Mouse (Mus musculus): ENCODE measurements around the gene Gm8094. TPM values are rescaled to one million over a fixed set of nuclear protein-coding genes. Genes with fewer than 3 reads are reported as not detected.
"Not testable (repeated sequence)": the region's sequence is repeated elsewhere in the genome, so short reads cannot be mapped to it uniquely, and the experiment has no call there.

Gm8094 gene
- under 1 TPM in 1 of 2 experiments, not detected in 1; 0.23 TPM for total RNA-seq (2021)
- long read RNA-seq, experiment 1 = 0 reads
- long read RNA-seq, experiment 2, partial matches to known transcripts = 0 of 1 reads
- long read RNA-seq, experiment 2, other reads (novel, unspliced or antisense) = 1 of 1 reads

GRCm38 (mm10) chr14:43076543-43076942, at the start of gene Gm8094:
TSS of gene Gm8094 (minus strand) at chr14:43076643.
- DNase-seq (ENCODE audit: low spot score in 2 of 2) = not testable (repeated sequence)

- not testable (repeated sequence) for DNase-seq (ENCODE audit: low spot score in 2 of 2)
Observed at GRCm38 (mm10) chr14:43119673-43120072, 43.2 kb upstream of the Gm8094 start.

GRCm38 (mm10) chr14:43100301-43100700, 23.9 kb upstream of the Gm8094 start, which contains the start of gene Gm8104:
TSS of gene Gm8104 (plus strand) at chr14:43100601.
- not testable (repeated sequence) for DNase-seq (ENCODE audit: low spot score in 2 of 2)

GRCm38 (mm10) chr14:43089103-43089919, 12.9 kb upstream of the Gm8094 start:
- not testable (repeated sequence) for DNase-seq (ENCODE audit: low spot score in 2 of 2)

- DNase-seq (ENCODE audit: low spot score in 2 of 2) = peak in 1 of 2 experiments; percentile 14
Observed at GRCm38 (mm10) chr14:43084936-43085730, 8.7 kb upstream of the Gm8094 start.

- not testable (repeated sequence) for DNase-seq (ENCODE audit: low spot score in 2 of 2)
Observed at GRCm38 (mm10) chr14:43060179-43060578, 16.3 kb downstream of the Gm8094 start.

- not testable (repeated sequence) for DNase-seq (ENCODE audit: low spot score in 2 of 2)
Observed at GRCm38 (mm10) chr14:43058063-43058462, 18.4 kb downstream of the Gm8094 start.

Other genes with a start within 250 kb of the Gm8094 start
- not detected for gene Gm21977, start 223.2 kb downstream of the Gm8094 start, total RNA-seq (2021)
- not detected for gene Gm8082, start 83.0 kb downstream of the Gm8094 start, total RNA-seq (2021)
- gene Gm10376, start 61.0 kb downstream of the Gm8094 start, total RNA-seq (2021) = not detected
- under 1 TPM; 0.61 to 0.91 TPM for gene Gm8104, start 24.0 kb upstream of the Gm8094 start, total RNA-seq (2021)
- gene Gm7233, start 103.2 kb upstream of the Gm8094 start, total RNA-seq (2021) = 1 to 10 TPM in 1 of 2 experiments, under 1 TPM in 1; 0.93 to 1.3 TPM
- gene Gm8122, start 158.7 kb upstream of the Gm8094 start, total RNA-seq (2021) = not detected
- gene Gm8126, start 182.0 kb upstream of the Gm8094 start, total RNA-seq (2021) = 1 to 10 TPM; 1.1 to 1.8 TPM
- gene Gm9732, start 198.4 kb upstream of the Gm8094 start, total RNA-seq (2021) = under 1 TPM in 1 of 2 experiments, not detected in 1; 0.47 TPM
- not detected for gene Gm8127, start 217.2 kb upstream of the Gm8094 start, total RNA-seq (2021)